Mouse (Mus musculus): ENCODE data around the gene Kalrn.

DNA sequence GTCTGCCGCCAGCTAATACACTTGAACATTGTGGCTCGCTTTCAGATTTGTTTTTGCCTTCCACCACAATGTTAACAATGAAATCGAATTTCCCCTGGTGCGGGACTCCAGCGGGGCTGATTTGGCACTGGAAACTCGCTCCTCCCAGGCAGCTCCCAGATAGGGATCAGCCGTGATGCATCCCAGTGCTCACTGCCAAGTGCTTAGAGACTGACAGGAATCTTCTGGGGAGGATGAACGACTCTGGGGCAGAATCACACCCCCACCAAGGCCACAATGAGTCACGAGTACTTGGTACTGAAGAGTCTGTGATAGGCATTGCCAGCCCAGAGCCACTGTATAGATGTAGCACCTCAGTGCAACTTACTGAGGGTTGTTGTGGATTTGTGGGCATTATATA is 410.2 kb downstream of the Kalrn start:
- TF ChIP-seq CTCF (IDR thresholded peaks at IDR 0.05; ENCODE audit: low read depth) = no peak
- no peak for TF ChIP-seq EP300 (IDR thresholded peaks at IDR 0.05; ENCODE audit: low read depth)

Measured in heart, postnatal 0 days (tissue).